Mouse (Mus musculus): ENCODE measurements around the gene Txnip. TPM values are rescaled to one million over a fixed set of nuclear protein-coding genes. Genes with fewer than 3 reads are reported as not detected.
A peak's percentile ranks its signal among the peaks of the same experiment; 100 is the strongest.

Txnip gene
- polyA plus RNA-seq, 1 experiment = 423 TPM

GRCm38 (mm10) chr3:96556651-96557635 is 814 bp upstream of the Txnip start:
- 1% methylated on average over 22 of the region's 22 CpGs for WGBS

DNA sequence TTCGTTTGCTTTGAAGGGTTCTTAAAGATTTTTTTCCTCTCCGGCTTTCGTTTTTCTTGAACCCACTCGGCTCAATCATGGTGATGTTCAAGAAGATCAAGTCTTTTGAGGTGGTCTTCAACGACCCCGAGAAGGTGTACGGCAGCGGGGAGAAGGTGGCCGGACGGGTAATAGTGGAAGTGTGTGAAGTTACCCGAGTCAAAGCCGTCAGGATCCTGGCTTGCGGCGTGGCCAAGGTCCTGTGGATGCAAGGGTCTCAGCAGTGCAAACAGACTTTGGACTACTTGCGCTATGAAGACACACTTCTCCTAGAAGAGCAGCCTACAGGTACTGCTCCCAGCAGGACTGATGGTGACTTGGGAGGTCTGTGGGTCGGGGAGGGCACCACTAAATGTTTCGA is 402 bp downstream of the Txnip start:
- H3K27me3 ChIP-seq (ENCODE audit: control insufficient read depth, insufficient read depth, low read length) = no peaks in the 10 kb centered on the region
- H3K4me1 ChIP-seq (ENCODE audit: control insufficient read depth, insufficient read depth, insufficient read length) = peaks cover 27% of the 10 kb centered on the region; the same call in 1 of the 2 replicates
- DNase-seq (ENCODE audit: low read depth in 1 of 2, low spot score in 2 of 2) = peak in 1 of 2 experiments; percentile 35
- H3K27ac ChIP-seq (ENCODE audit: insufficient read depth, low read length) = peak overlapping the region; percentile 99
- peak overlapping the region; percentile 99 for H3K4me3 ChIP-seq (ENCODE audit: extremely low read depth, insufficient read depth, insufficient read length)
- under 1% methylated on average over 17 of the region's 17 CpGs for WGBS
- TF ChIP-seq CTCF (IDR thresholded peaks at IDR 0.05; ENCODE audit: extremely low read depth, insufficient read depth, insufficient read length, insufficient replicate concordance) (no peak), POLR2A (IDR thresholded peaks at IDR 0.05; ENCODE audit: low read depth, low read length) (no peak)
- H3K36me3 ChIP-seq (ENCODE audit: control insufficient read depth, insufficient read depth, low read length) = peaks cover 26% of the 10 kb centered on the region

More at GRCm38 (mm10) chr3:96556651-96557635, 814 bp upstream of the Txnip start:
- Histone ChIP-seq H3K4me1 (ENCODE audit: control insufficient read depth, insufficient read depth, insufficient read length) (peaks cover 19% of the 10 kb centered on the region; the same call in 1 of the 2 replicates), H3K27ac (ENCODE audit: insufficient read depth, low read length) (peak overlapping the region; percentile 99), H3K27me3 (ENCODE audit: control insufficient read depth, insufficient read depth, low read length) (no peaks in the 10 kb centered on the region), H3K36me3 (ENCODE audit: control insufficient read depth, insufficient read depth, low read length) (peaks cover 26% of the 10 kb centered on the region), H3K4me3 (ENCODE audit: extremely low read depth, insufficient read depth, insufficient read length) (peak overlapping the region; percentile 69)
- peak in 1 of 2 experiments; percentile 52 for DNase-seq (ENCODE audit: low read depth in 1 of 2, low spot score in 2 of 2)
- TF ChIP-seq CTCF (IDR thresholded peaks at IDR 0.05; ENCODE audit: extremely low read depth, insufficient read depth, insufficient read length, insufficient replicate concordance) = no peak
- peak; percentile 73 for TF ChIP-seq POLR2A (IDR thresholded peaks at IDR 0.05; ENCODE audit: low read depth, low read length)

DNA sequence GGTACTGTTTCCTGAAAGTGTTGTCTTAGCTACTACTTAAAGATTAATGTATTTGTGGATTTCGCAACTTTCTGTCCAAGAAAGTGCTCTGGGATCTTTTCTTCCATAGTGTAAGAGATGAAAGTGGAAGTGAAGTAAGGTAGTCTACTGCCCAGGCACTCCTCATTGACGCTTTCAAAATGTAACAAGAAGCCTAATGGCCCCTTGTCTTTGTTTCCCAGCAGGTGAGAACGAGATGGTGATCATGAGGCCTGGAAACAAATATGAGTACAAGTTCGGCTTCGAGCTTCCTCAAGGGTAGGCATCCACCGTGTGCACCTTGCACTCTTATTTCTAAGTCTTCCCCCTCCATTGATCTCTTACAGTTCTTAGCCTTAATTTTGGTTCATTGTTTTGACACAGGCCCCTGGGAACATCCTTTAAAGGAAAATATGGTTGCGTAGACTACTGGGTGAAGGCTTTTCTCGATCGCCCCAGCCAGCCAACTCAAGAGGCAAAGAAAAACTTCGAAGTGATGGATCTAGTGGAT is 975 bp downstream of the Txnip start:
- Histone ChIP-seq H3K36me3 (ENCODE audit: control insufficient read depth, insufficient read depth, low read length) (peaks cover 26% of the 10 kb centered on the region), H3K27me3 (ENCODE audit: control insufficient read depth, insufficient read depth, low read length) (no peaks in the 10 kb centered on the region), H3K4me1 (ENCODE audit: control insufficient read depth, insufficient read depth, insufficient read length) (peaks cover 30% of the 10 kb centered on the region; the same call in 1 of the 2 replicates), H3K4me3 (ENCODE audit: extremely low read depth, insufficient read depth, insufficient read length) (peak overlapping the region; percentile 99), H3K27ac (ENCODE audit: insufficient read depth, low read length) (peak overlapping the region; percentile 99)
- 1% methylated on average over 10 of the region's 10 CpGs for WGBS
- no peak for DNase-seq (ENCODE audit: low read depth in 1 of 2, low spot score in 2 of 2)
- TF ChIP-seq POLR2A (IDR thresholded peaks at IDR 0.05; ENCODE audit: low read depth, low read length) (no peak), CTCF (IDR thresholded peaks at IDR 0.05; ENCODE audit: extremely low read depth, insufficient read depth, insufficient read length, insufficient replicate concordance) (no peak)

GRCm38 (mm10) chr3:96559398-96559910 is 1.7 kb downstream of the Txnip start:
- TF ChIP-seq CTCF (IDR thresholded peaks at IDR 0.05; ENCODE audit: extremely low read depth, insufficient read depth, insufficient read length, insufficient replicate concordance) (no peak), POLR2A (IDR thresholded peaks at IDR 0.05; ENCODE audit: low read depth, low read length) (no peak; the same call in 1 of the 2 replicates)
- Histone ChIP-seq H3K27ac (ENCODE audit: insufficient read depth, low read length) (peak overlapping the region; percentile 99), H3K36me3 (ENCODE audit: control insufficient read depth, insufficient read depth, low read length) (peaks cover 26% of the 10 kb centered on the region), H3K4me1 (ENCODE audit: control insufficient read depth, insufficient read depth, insufficient read length) (peaks cover 37% of the 10 kb centered on the region; the same call in 1 of the 2 replicates), H3K27me3 (ENCODE audit: control insufficient read depth, insufficient read depth, low read length) (no peaks in the 10 kb centered on the region), H3K4me3 (ENCODE audit: extremely low read depth, insufficient read depth, insufficient read length) (peak overlapping the region; percentile 99)
- no peak for DNase-seq (ENCODE audit: low read depth in 1 of 2, low spot score in 2 of 2)
- under 1% methylated on average over 12 of the region's 12 CpGs for WGBS

DNA sequence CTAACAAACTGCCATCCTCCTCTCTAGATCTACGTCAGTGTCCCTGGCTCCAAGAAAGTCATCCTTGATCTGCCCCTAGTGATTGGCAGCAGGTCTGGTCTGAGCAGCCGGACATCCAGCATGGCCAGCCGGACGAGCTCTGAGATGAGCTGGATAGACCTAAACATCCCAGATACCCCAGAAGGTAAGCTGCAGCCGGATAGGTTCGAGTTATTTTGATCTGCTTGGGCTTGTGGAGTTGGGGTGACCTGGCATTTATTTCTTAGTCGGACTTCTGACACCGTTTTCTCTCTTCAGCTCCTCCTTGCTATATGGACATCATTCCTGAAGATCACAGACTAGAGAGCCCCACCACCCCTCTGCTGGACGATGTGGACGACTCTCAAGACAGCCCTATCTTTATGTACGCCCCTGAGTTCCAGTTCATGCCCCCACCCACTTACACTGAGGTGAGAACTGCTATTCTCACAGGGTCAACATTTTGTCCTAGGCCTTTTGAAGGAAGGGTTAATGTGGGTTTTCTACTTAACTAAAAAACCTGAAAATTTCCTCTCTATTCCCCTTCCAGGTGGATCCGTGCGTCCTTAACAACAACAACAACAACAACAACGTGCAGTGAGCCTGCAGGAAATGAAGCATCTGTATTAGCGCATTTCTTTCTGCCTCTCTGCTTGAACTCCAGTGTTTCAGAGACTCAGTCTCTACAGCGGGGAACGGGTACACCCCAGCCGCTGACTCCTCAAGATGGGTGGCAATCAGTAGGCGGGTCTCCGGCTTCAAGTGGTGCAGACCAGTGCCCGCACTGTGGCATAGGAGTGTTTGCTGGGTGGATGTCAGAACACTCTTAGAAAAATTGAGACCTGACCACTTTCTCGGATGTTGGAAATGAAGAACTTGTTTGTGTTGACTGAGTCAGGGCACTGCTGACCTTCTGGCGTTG is 2.4 kb downstream of the Txnip start:
- TF ChIP-seq POLR2A (IDR thresholded peaks at IDR 0.05; ENCODE audit: low read depth, low read length) = no peak
- no peak for TF ChIP-seq CTCF (IDR thresholded peaks at IDR 0.05; ENCODE audit: extremely low read depth, insufficient read depth, insufficient read length, insufficient replicate concordance)

More for the DNA sequence above, 2.4 kb downstream of the Txnip start:
- H3K36me3 ChIP-seq (ENCODE audit: control insufficient read depth, insufficient read depth, low read length) = peaks cover 26% of the 10 kb centered on the region
- H3K4me3 ChIP-seq (ENCODE audit: extremely low read depth, insufficient read depth, insufficient read length) = peak overlapping the region; percentile 99
- H3K27ac ChIP-seq (ENCODE audit: insufficient read depth, low read length) = peak overlapping the region; percentile 99
- 14% methylated on average over 23 of the region's 23 CpGs for WGBS
- peaks cover 36% of the 10 kb centered on the region; the same call in 1 of the 2 replicates for H3K4me1 ChIP-seq (ENCODE audit: control insufficient read depth, insufficient read depth, insufficient read length)
- no peaks in the 10 kb centered on the region for H3K27me3 ChIP-seq (ENCODE audit: control insufficient read depth, insufficient read depth, low read length)
- no peak for DNase-seq (ENCODE audit: low read depth in 1 of 2, low spot score in 2 of 2)

Measured in spleen, adult 2 months (tissue).